Mouse (Mus musculus) megakaryocyte, embryonic 14.5 days (primary cell): ENCODE results near the gene Aebp2.

Experiments used
- FLI1 ChIP-seq: IDR thresholded peaks from 2 replicates; pipeline ENCODE4 v1.6.1; 2012; ENCODE audit warnings: low read length, inconsistent platforms, mixed read lengths
- GATA1 ChIP-seq: IDR thresholded peaks from 3 replicates; pipeline ENCODE4 v1.6.1; 2012; ENCODE audit warnings: mixed read lengths, low read length, inconsistent platforms, borderline replicate concordance

- no peak for TF ChIP-seq GATA1
- no peak for TF ChIP-seq FLI1
Measured at GRCm38 (mm10) chr6:140677041-140677440, 54.6 kb downstream of the Aebp2 start.
